Mouse (Mus musculus) intestine, embryonic 15.5 days (tissue): ENCODE measurements around the gene Dpp8. TPM values are rescaled to one million over a fixed set of nuclear protein-coding genes. Genes with fewer than 3 reads are reported as not detected.
A peak's percentile ranks its signal among the peaks of the same experiment; 100 is the strongest.
"Not testable (repeated sequence)": the region's sequence is repeated elsewhere in the genome, so short reads cannot be mapped to it uniquely, and the experiment has no call there.

Experiments used
- ATAC-seq: fragments of 200-750 bp; cut with Nextera tagmentation; 2 replicates; pipeline ENCODE4 v1.8.0; 2017; ENCODE audit warnings: moderate TSS enrichment, moderate library complexity
- H3K27ac ChIP-seq: fragments of 300-500 bp; sonication (generic); 2 replicates; pipeline ENCODE4 v1.5.1; 2015; ENCODE audit warnings: mild to moderate bottlenecking, inconsistent platforms
- H3K27me3 ChIP-seq: fragments of 300-500 bp; sonication (generic); replicated peaks from 2 replicates; pipeline ENCODE4 v1.6.1; 2015; ENCODE audit warnings: inconsistent platforms
- H3K36me3 ChIP-seq: fragments of 300-500 bp; sonication (generic); 2 replicates; pipeline ENCODE4 v1.6.1; 2015; ENCODE audit warnings: inconsistent platforms
- H3K4me1 ChIP-seq: fragments of 300-500 bp; sonication (generic); replicated peaks from 2 replicates; pipeline ENCODE4 v1.6.1; 2015; ENCODE audit warnings: inconsistent platforms
- H3K4me2 ChIP-seq: fragments of 300-500 bp; sonication (generic); replicated peaks from 2 replicates; pipeline ENCODE4 v1.6.1; 2015; ENCODE audit warnings: mild to moderate bottlenecking, inconsistent platforms
- H3K4me3 ChIP-seq: fragments of 300-500 bp; sonication (generic); replicated peaks from 2 replicates; pipeline ENCODE4 v1.5.1; 2015; ENCODE audit warnings: inconsistent platforms
- H3K9ac ChIP-seq: fragments of 300-500 bp; sonication (generic); 2 replicates; pipeline ENCODE4 v1.6.1; 2015; ENCODE audit warnings: inconsistent platforms
- H3K9me3 ChIP-seq: fragments of 300-500 bp; sonication (generic); 2 replicates; pipeline ENCODE4 v1.6.1; 2016; ENCODE audit warnings: inconsistent platforms
- WGBS: fragments of 180-500 bp; shearing (Covaris S2); methylation state at CpG from one replicate; pipeline ENCODE4 v1.1.7; 2015; 5-methylcytosine and 5-hydroxymethylcytosine counted together
- polyA plus RNA-seq: library from polyadenylated mRNA; unstranded; fragments of >200 nt; fragmentation: Nextera tagmentation; extraction: Ambion mirVana; gene quantifications from 2 replicates; pipeline ENCODE4 v1.2.1, GENCODE M21; 2015

Dpp8 gene
- polyA plus RNA-seq = 33.1 TPM in 2 replicates

DNA sequence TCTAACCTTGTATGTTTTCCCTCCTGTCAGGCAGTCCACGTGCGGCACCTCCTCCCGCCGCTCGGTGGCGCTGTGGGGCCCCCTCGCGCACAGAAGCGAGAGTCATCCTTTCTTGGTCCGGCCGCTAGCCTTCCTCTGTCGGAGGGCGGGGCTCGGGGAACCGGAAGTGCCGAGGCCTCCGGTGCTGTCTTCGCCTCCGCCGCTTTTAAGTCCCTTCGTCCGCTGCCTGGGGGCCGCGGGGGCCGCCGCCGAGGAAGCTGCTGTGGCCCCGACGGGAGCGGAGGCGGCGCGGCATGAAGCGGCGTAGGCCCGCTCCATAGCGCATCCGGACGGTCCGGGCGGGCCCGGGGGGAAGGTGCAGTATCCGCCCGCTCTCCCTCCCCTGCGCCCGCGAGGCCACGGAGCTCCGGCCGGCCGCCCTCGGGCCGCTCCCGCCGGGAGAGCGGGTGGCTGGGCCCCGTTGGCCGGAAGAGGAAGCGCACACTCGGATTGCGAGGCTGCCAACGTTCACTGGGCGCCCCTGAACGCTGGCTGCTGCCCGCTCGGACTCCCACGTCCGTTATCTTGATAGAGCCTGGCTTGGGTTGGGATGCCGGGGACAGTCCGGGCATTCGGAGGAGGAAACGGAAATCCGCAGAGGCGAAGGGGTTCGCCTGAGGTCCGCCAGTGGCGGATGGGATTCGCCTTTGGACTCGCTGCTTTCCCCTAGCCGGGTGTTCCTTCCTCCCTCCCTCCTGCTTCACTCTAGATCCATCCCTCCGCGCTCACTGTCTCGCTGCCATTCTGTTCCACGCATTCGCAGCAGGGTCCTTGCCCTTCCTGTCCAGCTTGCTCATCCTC is at the start of gene Dpp8:
Gene Dpp8 (plus strand): TSS at position 146 of the 840 bp plus-strand sequence.
- under 1% methylated on average over 85 of the region's 85 CpGs for WGBS
- Histone ChIP-seq H3K4me3 (peak within 1 kb of the TSS; percentile 99), H3K27me3 (no peaks in the 10 kb centered on the region)

DNA sequence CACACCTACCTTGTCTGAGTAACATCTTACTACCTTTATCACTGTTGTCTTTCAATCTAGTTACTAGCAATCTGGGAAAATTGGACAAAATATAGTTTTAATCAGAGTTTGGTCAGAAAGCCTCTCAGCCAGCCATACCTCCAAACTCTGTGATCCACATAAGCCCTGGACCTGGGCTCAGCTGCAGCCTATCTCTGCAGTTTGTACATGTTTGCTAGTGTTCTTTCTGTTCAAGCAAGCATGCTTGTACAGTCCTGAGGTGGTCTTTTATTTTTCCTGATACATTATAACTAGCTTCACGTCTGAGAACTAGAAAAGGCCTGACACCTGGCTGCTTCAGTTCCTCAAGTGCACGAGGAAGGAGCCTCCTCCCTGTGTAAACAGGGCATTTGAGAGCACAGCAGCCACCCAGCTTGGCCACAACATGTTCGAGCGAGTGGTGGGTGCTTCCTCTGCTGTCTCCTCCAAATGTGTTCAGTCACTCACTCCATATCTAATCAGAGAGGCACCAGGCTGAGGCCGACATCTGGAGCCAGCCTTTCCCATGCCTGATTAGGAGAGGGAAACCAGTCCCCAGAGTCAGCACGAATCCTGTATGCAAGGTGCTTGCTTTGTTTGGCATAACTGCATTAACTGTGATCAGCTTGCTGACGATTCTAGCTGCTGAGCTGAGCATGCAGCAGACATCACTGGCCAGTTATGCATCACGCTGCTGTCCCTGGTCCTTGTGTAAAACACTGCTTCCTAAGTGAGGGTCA is 47.0 kb upstream of the Dpp8 start:
- ATAC-seq = peak; percentile 25; the same call in 1 of the 2 replicates
- H3K27me3 ChIP-seq = no peaks in the 10 kb centered on the region
- no peak overlapping the region for H3K9ac ChIP-seq
- H3K4me2 ChIP-seq = no peak overlapping the region
- H3K27ac ChIP-seq = no peak overlapping the region
- peaks cover 34% of the 10 kb centered on the region for H3K36me3 ChIP-seq
- H3K9me3 ChIP-seq = no peaks in the 10 kb centered on the region
- no peak overlapping the region for H3K4me3 ChIP-seq
- no peaks in the 10 kb centered on the region for H3K4me1 ChIP-seq
- WGBS = 69% methylated on average over 8 of the region's 8 CpGs

More for the DNA sequence above, at the start of gene Dpp8:
- no peaks in the 10 kb centered on the region for H3K36me3 ChIP-seq
- H3K27ac ChIP-seq = peak within 1 kb of the TSS; percentile 94
- peak within 1 kb of the TSS; percentile 84 for H3K4me2 ChIP-seq
- peak within 1 kb of the TSS; percentile 99 for H3K9ac ChIP-seq
- H3K9me3 ChIP-seq = no peaks in the 10 kb centered on the region
- H3K4me1 ChIP-seq = peaks cover 7% of the 10 kb centered on the region; the same call in 1 of the 2 replicates
- ATAC-seq = peak; percentile 95

DNA sequence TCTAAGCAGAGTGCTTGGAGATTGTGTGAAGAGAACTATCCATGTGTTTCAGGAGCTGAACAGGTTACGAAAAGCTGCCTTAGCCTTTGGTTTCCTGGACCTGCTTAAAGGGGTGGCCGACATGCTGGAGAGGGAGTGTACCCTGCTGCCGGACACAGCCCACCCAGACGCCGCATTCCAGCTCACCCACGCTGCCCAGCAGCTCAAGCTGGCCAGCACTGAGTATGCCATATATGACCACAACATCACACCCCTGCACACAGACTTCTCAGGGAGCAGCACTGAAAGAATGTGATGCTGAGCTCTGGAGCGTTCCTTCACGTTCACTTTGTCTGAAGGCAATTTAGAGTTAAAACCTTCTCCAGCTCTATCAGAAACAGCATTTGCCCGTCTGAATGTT is 46.4 kb upstream of the Dpp8 start:
- Histone ChIP-seq H3K27ac (no peak overlapping the region), H3K36me3 (peaks cover 32% of the 10 kb centered on the region)

DNA sequence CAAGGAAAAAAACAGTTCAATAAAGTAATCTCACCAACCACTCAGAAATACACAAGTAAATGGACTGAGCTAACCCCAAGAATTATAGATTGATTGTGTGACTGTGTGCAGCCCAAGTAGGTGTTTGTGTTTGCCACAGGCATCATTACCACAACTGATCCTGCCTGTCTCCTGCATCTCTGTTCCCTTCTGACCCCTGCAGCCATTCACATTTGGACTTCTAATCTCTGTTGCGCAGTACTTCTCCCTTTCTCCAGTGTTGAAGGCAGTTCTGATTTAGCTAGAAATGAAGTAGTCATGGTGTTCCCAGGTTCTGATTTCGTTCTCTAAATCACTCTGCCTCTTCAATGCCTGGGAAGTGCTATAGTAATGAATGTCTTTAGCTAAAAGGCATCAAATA is 44.6 kb upstream of the Dpp8 start:
- WGBS = 94% methylated on average over 2 of the region's 2 CpGs
- Histone ChIP-seq H3K27ac (no peak overlapping the region), H3K9me3 (no peaks in the 10 kb centered on the region), H3K4me3 (no peak overlapping the region), H3K4me2 (no peak overlapping the region), H3K36me3 (peaks cover 19% of the 10 kb centered on the region), H3K4me1 (no peaks in the 10 kb centered on the region), H3K27me3 (no peaks in the 10 kb centered on the region), H3K9ac (no peak overlapping the region)
- no peak for ATAC-seq

More for the DNA sequence above, 46.4 kb upstream of the Dpp8 start:
- no peaks in the 10 kb centered on the region for H3K4me1 ChIP-seq
- H3K9ac ChIP-seq = no peak overlapping the region
- WGBS = 86% methylated on average over 9 of the region's 9 CpGs
- H3K4me2 ChIP-seq = no peak overlapping the region
- no peak overlapping the region for H3K4me3 ChIP-seq
- no peaks in the 10 kb centered on the region for H3K9me3 ChIP-seq
- ATAC-seq = no peak
- no peaks in the 10 kb centered on the region for H3K27me3 ChIP-seq

DNA sequence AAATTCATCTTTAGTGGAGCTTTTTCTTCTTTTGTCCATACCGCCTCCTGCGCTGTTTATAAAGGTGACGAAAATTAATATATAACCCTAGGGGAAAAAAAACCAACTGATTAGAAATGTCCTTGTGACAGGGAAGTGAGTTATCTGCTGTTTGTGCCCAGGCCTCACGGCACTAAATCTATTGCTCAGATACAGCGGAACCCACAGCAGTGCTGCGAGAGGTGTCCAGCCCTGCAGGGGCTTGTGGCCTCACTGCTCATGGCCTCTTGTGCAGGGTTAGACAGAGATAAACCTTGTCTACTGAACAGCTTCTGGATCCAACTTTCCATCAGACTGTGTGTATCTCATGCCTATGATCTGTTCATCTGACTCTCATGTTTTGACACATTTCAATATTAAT is 43.8 kb upstream of the Dpp8 start:
- H3K27me3 ChIP-seq = no peaks in the 10 kb centered on the region
- 65% methylated on average over 6 of the region's 6 CpGs for WGBS
- H3K36me3 ChIP-seq = peaks cover 19% of the 10 kb centered on the region
- no peaks in the 10 kb centered on the region for H3K9me3 ChIP-seq
- no peak overlapping the region for H3K4me2 ChIP-seq
- H3K27ac ChIP-seq = no peak overlapping the region
- H3K9ac ChIP-seq = no peak overlapping the region
- H3K4me3 ChIP-seq = no peak overlapping the region
- no peaks in the 10 kb centered on the region for H3K4me1 ChIP-seq
- peak; percentile 53; the same call in 1 of the 2 replicates for ATAC-seq

DNA sequence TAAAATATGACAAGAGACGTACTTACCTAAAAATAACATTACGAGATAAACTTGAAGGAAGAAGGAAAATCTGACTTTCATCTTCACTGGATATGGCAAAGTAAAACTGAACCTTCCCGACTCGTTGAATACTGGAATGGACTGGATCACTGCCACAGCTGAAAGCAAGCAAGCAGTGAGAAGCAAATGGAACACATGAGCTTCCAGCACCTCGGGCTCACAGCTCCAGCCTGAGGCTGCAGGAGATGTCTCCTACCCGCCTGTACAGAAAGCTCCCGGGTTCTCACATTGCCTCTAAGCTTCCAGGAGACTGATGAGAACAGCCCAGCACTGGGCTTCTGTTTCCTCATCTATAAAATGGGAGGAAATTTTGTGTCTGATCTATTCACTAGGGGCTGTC is 41.9 kb upstream of the Dpp8 start:
- Histone ChIP-seq H3K9ac (no peak overlapping the region), H3K4me3 (no peak overlapping the region), H3K27me3 (no peaks in the 10 kb centered on the region), H3K4me2 (no peak overlapping the region), H3K36me3 (peaks cover 15% of the 10 kb centered on the region), H3K27ac (no peak overlapping the region), H3K4me1 (no peaks in the 10 kb centered on the region), H3K9me3 (no peaks in the 10 kb centered on the region)
- ATAC-seq = no peak
- WGBS = 89% methylated on average over 7 of the region's 7 CpGs

DNA sequence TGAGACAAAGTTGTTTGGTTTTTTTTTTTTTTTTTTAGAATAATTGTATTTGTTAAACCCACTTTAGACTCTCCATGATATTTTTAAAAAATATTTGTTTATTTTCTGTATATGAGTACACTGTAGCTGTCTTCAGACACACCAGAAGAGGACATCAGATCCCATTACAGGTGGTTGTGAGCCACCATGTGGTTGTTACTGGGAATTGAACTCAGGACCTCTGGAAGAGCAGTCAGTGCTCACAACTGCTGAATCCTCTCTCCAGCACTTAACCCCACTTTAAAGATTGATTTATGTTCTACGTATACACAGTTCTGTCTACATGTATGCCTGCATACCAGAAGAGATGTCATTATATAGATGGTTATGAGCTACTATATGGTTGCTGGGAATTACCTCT is 36.8 kb upstream of the Dpp8 start:
- not testable (repeated sequence) for ATAC-seq, H3K9me3 ChIP-seq, H3K4me2 ChIP-seq, H3K27ac ChIP-seq, H3K4me1 ChIP-seq, H3K4me3 ChIP-seq, H3K9ac ChIP-seq, H3K27me3 ChIP-seq
- 84% methylated on average over 1 of the region's 1 CpGs for whole genome bisulfite sequencing
- peaks cover 12% of the 10 kb centered on the region for H3K36me3 ChIP-seq

DNA sequence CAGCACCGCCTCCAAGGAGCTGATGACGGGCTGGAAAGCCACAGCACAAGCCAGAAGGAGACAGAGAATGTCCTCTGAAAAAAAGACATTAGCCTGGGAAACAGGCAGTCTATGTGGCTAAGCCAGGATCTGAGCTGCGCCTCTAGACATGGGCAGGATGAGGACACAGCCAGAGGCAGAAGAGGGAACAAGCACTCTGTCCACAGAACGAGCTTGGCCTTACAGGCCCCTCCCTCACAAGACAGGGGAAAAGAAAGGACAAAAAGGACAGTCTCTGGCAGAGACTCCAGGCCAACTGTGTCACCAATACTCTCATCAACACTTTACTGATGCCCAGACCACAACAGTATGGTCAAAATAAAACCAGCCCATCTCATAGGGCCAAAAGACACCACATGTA is 30.7 kb upstream of the Dpp8 start:
- no peaks in the 10 kb centered on the region for H3K4me1 ChIP-seq
- H3K27ac ChIP-seq = no peak overlapping the region
- peaks cover 26% of the 10 kb centered on the region for H3K36me3 ChIP-seq
- no peak overlapping the region for H3K4me3 ChIP-seq
- H3K4me2 ChIP-seq = no peak overlapping the region
- no peak overlapping the region for H3K9ac ChIP-seq
- ATAC-seq = no peak
- WGBS = 75% methylated on average over 4 of the region's 4 CpGs
- H3K9me3 ChIP-seq = no peaks in the 10 kb centered on the region
- no peaks in the 10 kb centered on the region for H3K27me3 ChIP-seq

DNA sequence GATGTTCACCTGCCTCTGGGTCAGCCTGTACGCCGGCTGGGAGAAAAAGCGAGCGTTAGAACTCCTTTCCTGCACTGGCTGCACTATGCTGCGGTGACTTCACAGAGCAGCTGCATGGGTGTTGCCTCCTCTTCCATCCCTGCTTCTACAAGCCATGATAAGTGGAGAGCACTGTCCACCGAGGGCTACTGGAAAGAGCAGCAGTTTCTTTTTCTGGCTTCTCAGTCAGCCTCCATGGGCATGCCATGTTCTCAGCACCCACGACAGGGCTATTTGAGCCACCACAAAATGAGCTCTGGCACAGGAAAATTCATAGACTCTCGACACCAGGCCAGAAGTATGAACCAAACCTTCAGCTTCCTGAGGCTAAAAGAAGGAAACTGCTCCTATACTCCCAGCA is 26.5 kb upstream of the Dpp8 start:
- Histone ChIP-seq H3K4me1 (no peaks in the 10 kb centered on the region), H3K27ac (no peak overlapping the region), H3K9ac (no peak overlapping the region), H3K27me3 (no peaks in the 10 kb centered on the region), H3K4me2 (no peak overlapping the region), H3K9me3 (no peaks in the 10 kb centered on the region), H3K36me3 (peaks cover 20% of the 10 kb centered on the region), H3K4me3 (no peak overlapping the region)
- no peak for ATAC-seq
- 92% methylated on average over 8 of the region's 8 CpGs for WGBS

DNA sequence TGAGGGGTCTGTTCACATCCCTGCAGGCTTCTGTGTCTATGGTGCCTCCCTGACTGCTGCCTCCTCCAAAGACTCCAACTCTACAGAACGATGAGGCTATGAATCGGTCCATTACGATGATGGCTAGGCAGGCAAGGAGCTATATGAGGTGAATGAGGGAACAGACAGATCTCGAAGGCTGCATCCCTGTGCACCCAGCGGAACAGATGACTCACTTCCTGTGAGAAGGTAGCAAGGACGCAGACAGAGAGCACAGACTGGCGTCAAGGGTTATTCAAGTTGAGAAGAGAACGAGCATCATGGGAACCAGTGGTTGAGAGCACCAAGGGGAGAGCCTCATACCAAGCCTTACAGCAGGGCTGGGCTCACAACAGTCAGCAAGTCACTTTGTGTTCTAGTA is 21.6 kb upstream of the Dpp8 start:
- Histone ChIP-seq H3K4me2 (no peak overlapping the region), H3K27me3 (no peaks in the 10 kb centered on the region), H3K9me3 (no peaks in the 10 kb centered on the region), H3K27ac (no peak overlapping the region), H3K4me3 (no peak overlapping the region), H3K9ac (no peak overlapping the region), H3K36me3 (peaks cover 3% of the 10 kb centered on the region), H3K4me1 (no peaks in the 10 kb centered on the region)
- no peak for ATAC-seq
- WGBS = 79% methylated on average over 8 of the region's 8 CpGs

DNA sequence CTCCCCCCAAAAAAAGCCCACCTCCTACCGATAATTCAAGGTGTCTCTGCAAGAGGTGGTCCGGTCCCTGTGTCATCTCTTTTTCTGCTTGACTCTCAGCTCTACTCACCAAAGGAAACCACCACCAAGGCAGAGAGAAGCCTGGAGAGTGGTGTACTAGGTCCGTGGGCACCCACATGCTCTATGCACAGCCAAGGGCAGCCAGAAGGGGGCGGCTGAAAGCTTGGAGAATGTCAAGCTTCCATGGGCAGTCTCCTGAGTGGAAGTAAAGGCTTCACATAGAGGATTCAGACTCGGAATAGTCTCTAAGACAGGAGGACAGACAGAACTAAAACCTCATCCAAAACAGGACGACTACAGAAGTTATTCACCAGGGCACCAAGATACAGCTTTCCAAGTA is 20.9 kb upstream of the Dpp8 start:
- no peak overlapping the region for H3K4me2 ChIP-seq
- no peak overlapping the region for H3K27ac ChIP-seq
- H3K27me3 ChIP-seq = no peaks in the 10 kb centered on the region
- no peak for ATAC-seq
- H3K9me3 ChIP-seq = no peaks in the 10 kb centered on the region
- H3K36me3 ChIP-seq = peaks cover under 1% of the 10 kb centered on the region; the same call in 1 of the 2 replicates
- H3K9ac ChIP-seq = no peak overlapping the region
- 59% methylated on average over 6 of the region's 6 CpGs for WGBS
- H3K4me3 ChIP-seq = no peak overlapping the region
- peaks cover 3% of the 10 kb centered on the region for H3K4me1 ChIP-seq

DNA sequence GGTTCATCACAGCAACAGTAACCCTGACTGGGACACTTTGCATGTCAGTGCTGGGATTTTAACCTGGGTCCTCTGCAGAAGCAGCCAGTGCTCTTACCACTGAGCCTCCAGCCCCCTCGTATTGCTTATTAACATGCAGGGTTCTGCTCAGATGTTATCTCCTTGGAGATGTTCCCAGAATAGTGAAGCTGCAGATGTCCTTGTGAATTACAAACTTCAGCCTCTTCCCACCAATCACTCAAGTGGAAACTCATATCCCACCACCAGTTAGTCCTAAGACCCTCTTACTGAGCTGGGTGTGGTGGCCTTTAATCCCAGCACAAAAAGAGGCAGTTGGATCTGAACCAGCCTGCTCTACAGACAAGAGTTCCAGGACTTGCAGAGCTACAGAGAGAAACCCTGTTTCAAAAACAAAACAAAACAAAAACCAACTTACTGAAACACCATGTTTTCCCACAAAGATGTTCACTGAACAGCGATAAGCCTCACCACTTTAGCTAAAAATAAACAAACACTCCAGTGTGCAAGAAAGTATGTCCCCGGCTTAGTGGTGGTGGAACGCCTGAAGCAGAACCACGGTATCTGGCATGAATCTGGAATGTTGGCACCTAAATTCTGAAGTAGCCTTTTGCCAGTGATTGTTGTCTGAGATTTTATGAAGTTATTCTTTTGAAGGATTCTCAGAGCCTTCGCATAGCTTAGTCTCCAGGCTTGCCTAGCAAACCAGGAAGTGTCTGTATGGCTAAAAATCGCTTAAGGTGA is 16.6 kb upstream of the Dpp8 start:
- ATAC-seq = no peak
- H3K4me1 ChIP-seq = peaks cover 23% of the 10 kb centered on the region
- H3K9me3 ChIP-seq = no peaks in the 10 kb centered on the region
- no peaks in the 10 kb centered on the region for H3K27me3 ChIP-seq
- no peaks in the 10 kb centered on the region for H3K36me3 ChIP-seq
- WGBS = 54% methylated on average over 7 of the region's 7 CpGs
- H3K9ac ChIP-seq = no peak overlapping the region
- no peak overlapping the region for H3K27ac ChIP-seq
- H3K4me3 ChIP-seq = no peak overlapping the region
- H3K4me2 ChIP-seq = no peak overlapping the region
